Mouse (Mus musculus): ENCODE measurements around the gene Psmd13.

DNA sequence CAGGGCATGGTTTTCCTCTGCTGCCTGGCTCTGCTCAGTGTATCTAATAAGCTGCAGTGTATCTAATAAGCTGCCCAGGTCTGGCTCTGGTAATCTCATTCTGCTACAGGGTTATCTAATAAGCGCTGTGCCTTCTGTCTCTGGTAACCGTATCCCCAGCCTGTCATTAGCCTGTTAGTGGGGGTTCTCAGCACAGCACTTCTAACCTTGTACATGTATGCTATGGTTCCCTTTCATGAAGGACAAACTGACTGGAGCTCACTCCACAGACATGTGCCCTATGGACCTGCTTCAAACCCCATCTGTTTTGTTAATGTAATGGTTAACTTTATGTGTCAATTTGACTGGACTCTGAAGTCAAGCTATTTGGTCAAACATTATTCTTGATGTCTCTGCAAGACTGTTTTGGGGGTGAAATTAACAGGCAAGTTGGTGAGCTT lies 23.9 kb downstream of the Psmd13 start:
- TF ChIP-seq POLR2A (IDR thresholded peaks at IDR 0.05; ENCODE audit: insufficient read depth, low read length) (no peak), CTCF (IDR thresholded peaks at IDR 0.05; ENCODE audit: low read depth, low read length) (no peak)
